Mouse (Mus musculus) erythroblast, embryonic 14.5 days (primary cell): ENCODE measurements around the gene Pnpla8.

Experiments used
- GATA1 ChIP-seq: IDR thresholded peaks from 2 replicates; pipeline ENCODE4 v1.6.1; 2012; ENCODE audit warnings: low read length, inconsistent platforms, mixed read lengths
- TAL1 ChIP-seq: IDR thresholded peaks from 3 replicates; pipeline ENCODE4 v1.6.1; 2012; ENCODE audit warnings: low read length, inconsistent platforms, mixed read lengths

GRCm38 (mm10) chr12:44357460-44357859 is 136.3 kb downstream of the Pnpla8 start:
- TF ChIP-seq TAL1, result no peak
- TF ChIP-seq GATA1, result no peak
